Mouse (Mus musculus): ENCODE data around the gene Lgsn. TPM values are rescaled to one million over a fixed set of nuclear protein-coding genes. Genes with fewer than 3 reads are reported as not detected.

The Lgsn gene
- polyA plus RNA-seq, 1 experiment from 2014 or later: not detected

- no peak for DNase-seq (ENCODE audit: low spot score)
Measured at GRCm38 (mm10) chr1:31214831-31215230, 38.6 kb downstream of the Lgsn start.

GRCm38 (mm10) chr1:31220599-31221250 is 44.5 kb downstream of the Lgsn start:
- no peak for DNase-seq (ENCODE audit: low spot score)

- no peak for DNase-seq (ENCODE audit: low spot score)
Measured at GRCm38 (mm10) chr1:31222564-31222963, 46.4 kb downstream of the Lgsn start, which contains the start of the genes 4931428L18Rik and Pih1d3. TSS of gene 4931428L18Rik (minus strand) at chr1:31222684. TSS of gene Pih1d3 (plus strand) at chr1:31222838.

- DNase-seq (ENCODE audit: low spot score): no peak
Measured at GRCm38 (mm10) chr1:31233319-31234036, 57.3 kb downstream of the Lgsn start.

Other genes starting within 250 kb of the Lgsn start
- not detected in 2 replicates for gene AC153137.1, start 198.4 kb upstream of the Lgsn start, polyA plus RNA-seq (2015; fragmentation: Nextera tagmentation; extraction: Ambion mirVana)
- gene 4931428L18Rik, start 46.3 kb downstream of the Lgsn start, polyA plus RNA-seq (2015; fragmentation: Nextera tagmentation; extraction: Ambion mirVana): not detected in 2 replicates
- gene Pih1d3, start 46.4 kb downstream of the Lgsn start, polyA plus RNA-seq (2015; fragmentation: Nextera tagmentation; extraction: Ambion mirVana): not detected in 2 replicates

All from thymus, postnatal 0 days (tissue).